Mouse (Mus musculus) limb, embryonic 10.5 days (tissue): Measurements from ENCODE around the gene Pphln1. TPM values are rescaled to one million over a fixed set of nuclear protein-coding genes. Genes with fewer than 3 reads are reported as not detected.
"Not testable (repeated sequence)": the region's sequence is repeated elsewhere in the genome, so short reads cannot be mapped to it uniquely, and the experiment has no call there.

ENCODE experiments used
- DNase-seq: peaks from one replicate; pipeline ENCODE4 v3.0.0-alpha.2; 2017; ENCODE audit warnings: low spot score
- H3K27ac ChIP-seq: fragments of 300-500 bp; sonication (generic); 2 replicates; pipeline ENCODE4 v1.5.1; 2016; ENCODE audit warnings: mild to moderate bottlenecking
- H3K27me3 ChIP-seq: fragments of 300-500 bp; sonication (generic); 2 replicates; pipeline ENCODE4 v1.6.1; 2016; ENCODE audit warnings: low read depth, mild to moderate bottlenecking; ENCODE audit not compliant: poor library complexity, severe bottlenecking
- H3K36me3 ChIP-seq: fragments of 300-500 bp; sonication (generic); 2 replicates; pipeline ENCODE4 v1.6.1; 2016; ENCODE audit warnings: mild to moderate bottlenecking, moderate library complexity
- H3K4me1 ChIP-seq: fragments of 300-500 bp; sonication (generic); 2 replicates; pipeline ENCODE4 v1.6.1; 2016
- H3K4me3 ChIP-seq: fragments of 300-500 bp; sonication (generic); 2 replicates; pipeline ENCODE4 v1.5.1; 2016; ENCODE audit warnings: mild to moderate bottlenecking, moderate library complexity
- H3K9me3 ChIP-seq: fragments of 300-500 bp; sonication (generic); replicated peaks from 2 replicates; pipeline ENCODE4 v1.6.1; 2016; ENCODE audit warnings: mild to moderate bottlenecking
- WGBS: fragments of 180-500 bp; shearing (Covaris S2); methylation state at CpG from one replicate; pipeline ENCODE4 v1.1.7; 2016; 5-methylcytosine and 5-hydroxymethylcytosine counted together
- polyA plus RNA-seq: library from polyadenylated mRNA; unstranded; fragments of >200 nt; fragmentation: Nextera tagmentation; extraction: Ambion mirVana; gene quantifications from 2 replicates; pipeline ENCODE4 v1.2.1, GENCODE M21; 2016

Gene Pphln1
- polyA plus RNA-seq = 96.2 and 99.3 TPM in 2 replicates

DNA sequence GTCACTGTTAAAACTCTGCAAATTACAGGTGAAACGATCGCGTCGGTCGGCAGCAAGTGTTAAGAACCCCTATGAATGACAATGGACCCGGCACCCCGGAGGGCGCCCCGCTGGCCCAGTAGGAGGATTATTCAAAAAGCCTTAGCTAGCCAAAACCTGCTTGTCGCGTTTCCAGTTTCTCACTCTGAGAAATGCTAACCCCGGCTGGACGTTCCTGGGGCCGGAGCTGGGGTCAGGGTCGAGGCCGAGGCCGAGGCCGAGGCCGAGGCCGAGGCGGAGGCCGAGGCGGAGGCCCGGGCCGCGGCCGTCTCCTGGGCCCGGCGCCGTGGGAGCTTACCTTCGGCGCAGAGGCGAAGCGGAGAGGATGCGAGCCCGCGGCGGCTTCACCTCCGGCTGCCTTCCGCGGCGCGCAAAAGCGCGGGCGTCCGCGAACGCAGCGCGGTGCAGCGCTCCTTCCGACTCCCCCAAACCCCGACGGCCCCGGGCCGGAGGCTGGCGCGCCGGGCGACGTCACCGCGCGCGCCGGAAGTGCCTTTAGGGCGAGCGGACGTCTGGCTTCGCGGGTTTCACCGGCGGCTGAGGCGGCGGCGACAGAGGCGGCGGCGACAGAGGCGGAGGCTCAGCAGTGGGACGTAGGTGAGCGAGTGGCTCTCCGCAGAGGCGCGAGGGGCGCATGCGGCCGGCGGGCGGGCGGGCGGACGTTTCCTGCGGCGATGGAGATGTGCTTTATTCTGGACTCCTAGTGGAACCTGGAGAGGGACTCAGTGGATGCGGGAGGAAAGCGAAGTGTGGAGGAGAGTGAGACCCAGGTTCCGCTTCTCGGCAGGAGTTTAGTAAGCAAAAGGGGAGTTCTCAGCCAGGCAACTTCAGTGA lies at the start of gene Pphln1, which contains the start of gene Zcrb1:
TSS of gene Pphln1 (plus strand) at position 525 of the 873 bp plus-strand sequence.
TSS of gene Zcrb1 (minus strand) at position 509 of the 873 bp plus-strand sequence.
- DNase-seq = peak; percentile 93
- H3K27ac ChIP-seq = peak within 1 kb of the TSS; percentile 96
- WGBS = under 1% methylated on average over 97 of the region's 100 CpGs
- H3K36me3 ChIP-seq = peaks cover 45% of the 10 kb centered on the region
- H3K4me3 ChIP-seq = peak within 1 kb of the TSS; percentile 94
- H3K27me3 ChIP-seq = no peaks in the 10 kb centered on the region
- peaks cover 29% of the 10 kb centered on the region for H3K4me1 ChIP-seq
- H3K9me3 ChIP-seq = no peaks in the 10 kb centered on the region

DNA sequence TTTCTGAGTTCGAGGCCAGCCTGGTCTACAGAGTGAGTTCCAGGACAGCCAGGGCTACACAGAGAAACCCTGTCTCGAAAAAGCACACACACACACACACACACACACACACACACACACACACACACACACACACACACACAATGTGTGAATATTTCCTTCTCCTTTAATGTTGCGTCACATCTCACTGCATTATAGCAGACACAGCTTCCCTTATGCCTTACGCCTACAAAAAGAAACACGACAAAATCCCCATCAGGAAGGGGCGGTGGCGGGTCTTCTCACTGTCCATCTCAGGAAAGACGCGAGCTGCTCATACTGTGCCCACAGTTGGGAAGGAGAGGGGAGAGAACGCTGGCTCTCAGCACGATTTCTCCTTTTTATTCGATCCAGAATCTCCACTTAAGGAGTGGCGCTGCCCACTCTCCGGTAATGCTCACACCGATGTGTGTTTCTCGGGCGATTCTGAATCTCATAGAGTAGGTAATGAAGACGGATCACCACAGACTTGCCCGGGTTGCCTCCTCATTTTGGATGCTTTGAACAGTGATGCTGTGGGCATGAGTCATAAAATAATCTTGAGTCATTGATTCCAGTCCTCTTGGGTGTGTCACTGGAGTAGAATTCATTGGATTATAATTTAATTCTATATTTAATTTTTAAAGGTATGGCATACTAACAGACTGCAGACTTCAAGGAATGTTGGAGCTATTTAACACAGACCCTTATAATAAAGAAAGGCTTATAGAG lies 39.6 kb upstream of the Pphln1 start:
- H3K4me3 ChIP-seq = no peak overlapping the region
- H3K4me1 ChIP-seq = no peaks in the 10 kb centered on the region
- no peak for DNase-seq
- H3K36me3 ChIP-seq = no peaks in the 10 kb centered on the region
- H3K27me3 ChIP-seq = no peaks in the 10 kb centered on the region
- H3K27ac ChIP-seq = no peak overlapping the region
- H3K9me3 ChIP-seq = no peaks in the 10 kb centered on the region
- 92% methylated on average over 19 of the region's 19 CpGs for WGBS

DNA sequence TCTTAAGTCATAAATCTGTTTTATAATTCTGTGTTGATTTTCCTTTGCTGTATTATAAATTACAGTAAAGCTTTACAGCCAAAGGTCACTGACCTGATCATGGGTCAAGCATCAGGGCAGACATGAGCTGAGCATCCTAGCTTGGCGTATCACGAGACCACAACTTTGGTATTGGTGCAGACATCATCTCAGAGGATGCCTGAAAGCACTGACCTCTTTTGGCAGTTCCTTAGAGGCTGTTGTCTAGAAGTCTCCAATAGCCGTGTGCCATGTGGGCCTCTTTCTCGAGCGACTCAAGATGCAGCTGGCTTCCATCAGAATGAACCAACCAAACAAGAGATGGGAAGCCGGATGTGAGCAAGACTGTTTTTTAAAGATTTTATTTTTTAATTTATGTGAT lies 32.6 kb upstream of the Pphln1 start:
- WGBS = 90% methylated on average over 6 of the region's 6 CpGs
- Histone ChIP-seq H3K27me3 (no peaks in the 10 kb centered on the region), H3K9me3 (no peaks in the 10 kb centered on the region), H3K4me3 (no peak overlapping the region), H3K27ac (no peak overlapping the region), H3K36me3 (no peaks in the 10 kb centered on the region), H3K4me1 (0 out of 2 replicates have a peak, but pooled peaks cover 2% of the 10 kb centered on the region)
- no peak for DNase-seq

DNA sequence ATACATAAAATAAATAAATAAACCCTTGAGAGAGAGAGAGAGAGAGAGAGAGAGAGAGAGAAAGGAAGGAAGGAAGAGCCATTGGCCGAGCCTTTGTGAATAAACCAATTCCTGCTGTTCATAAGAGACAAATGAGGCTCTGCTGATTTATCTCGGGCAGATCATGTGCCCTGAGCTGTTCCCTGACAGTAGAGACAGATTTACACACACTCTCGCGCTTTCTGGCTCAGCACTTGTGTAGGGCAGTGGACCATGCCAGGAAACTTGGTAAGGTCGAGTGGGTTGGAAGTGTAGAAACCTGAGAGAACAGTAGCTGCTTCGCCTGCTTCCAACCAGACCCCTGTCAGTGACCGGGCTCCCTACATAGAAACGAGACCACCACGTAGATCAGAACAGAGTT lies 29.6 kb upstream of the Pphln1 start:
- WGBS = 57% methylated on average over 9 of the region's 9 CpGs
- 0 out of 2 replicates have a peak, but pooled peaks cover 2% of the 10 kb centered on the region for H3K4me1 ChIP-seq
- H3K27me3 ChIP-seq = no peaks in the 10 kb centered on the region
- no peak overlapping the region for H3K4me3 ChIP-seq
- no peak for DNase-seq
- no peaks in the 10 kb centered on the region for H3K9me3 ChIP-seq
- H3K36me3 ChIP-seq = no peaks in the 10 kb centered on the region
- H3K27ac ChIP-seq = no peak overlapping the region

DNA sequence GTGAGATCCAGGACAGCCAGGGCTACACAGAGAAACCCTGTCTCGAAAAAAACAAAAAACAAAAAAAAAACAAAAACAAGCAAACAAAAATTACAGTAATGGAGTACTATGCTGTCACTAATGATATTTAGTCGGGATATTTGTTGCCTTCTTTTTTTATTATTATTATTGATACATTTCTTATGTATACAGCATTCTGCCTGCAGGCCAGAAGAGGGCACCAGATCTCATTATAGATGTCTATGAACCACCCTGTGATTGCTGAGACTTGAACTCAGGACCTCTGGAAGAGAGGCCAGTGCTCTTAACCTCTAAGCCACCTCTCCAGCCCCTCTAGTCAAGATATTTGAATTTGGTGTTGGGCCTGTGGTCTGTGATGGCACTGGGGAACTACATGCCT lies 26.3 kb upstream of the Pphln1 start:
- no peaks in the 10 kb centered on the region for H3K36me3 ChIP-seq
- no peak overlapping the region for H3K4me3 ChIP-seq
- no peaks in the 10 kb centered on the region for H3K9me3 ChIP-seq
- H3K27ac ChIP-seq = no peak overlapping the region
- H3K27me3 ChIP-seq = no peaks in the 10 kb centered on the region
- WGBS = 88% methylated on average over 2 of the region's 2 CpGs
- H3K4me1 ChIP-seq = 0 out of 2 replicates have a peak, but pooled peaks cover 2% of the 10 kb centered on the region
- no peak for DNase-seq

DNA sequence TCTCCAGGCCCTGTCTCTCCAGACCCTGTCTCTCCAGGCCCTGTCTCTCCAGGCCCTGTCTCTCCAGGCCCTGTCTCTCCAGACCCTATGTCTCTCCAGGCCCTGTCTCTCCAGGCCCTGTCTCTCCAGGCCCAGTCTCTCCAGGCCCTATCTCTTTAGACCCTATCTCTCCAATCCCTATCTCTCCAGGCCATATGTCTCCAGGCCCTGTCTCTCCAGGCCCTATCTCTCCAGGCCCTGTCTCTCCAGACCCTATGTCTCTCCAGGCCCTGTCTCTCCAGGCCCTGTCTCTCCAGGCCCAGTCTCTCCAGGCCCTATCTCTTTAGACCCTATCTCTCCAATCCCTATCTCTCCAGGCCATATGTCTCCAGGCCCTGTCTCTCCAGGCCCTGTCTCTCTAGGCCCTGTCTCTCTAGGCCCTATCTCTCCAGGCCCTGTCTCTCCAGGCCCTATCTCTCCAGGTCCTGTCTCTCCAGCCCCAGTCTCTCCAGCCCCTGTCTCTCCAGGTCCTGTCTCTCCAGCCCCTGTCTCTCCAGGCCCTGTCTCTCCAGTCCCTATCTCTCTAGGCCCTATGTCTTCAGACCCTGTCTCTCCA lies 25.5 kb upstream of the Pphln1 start:
- H3K36me3 ChIP-seq, H3K27ac ChIP-seq, H3K4me3 ChIP-seq, H3K4me1 ChIP-seq, H3K9me3 ChIP-seq, H3K27me3 ChIP-seq, DNase-seq: not testable (repeated sequence)

DNA sequence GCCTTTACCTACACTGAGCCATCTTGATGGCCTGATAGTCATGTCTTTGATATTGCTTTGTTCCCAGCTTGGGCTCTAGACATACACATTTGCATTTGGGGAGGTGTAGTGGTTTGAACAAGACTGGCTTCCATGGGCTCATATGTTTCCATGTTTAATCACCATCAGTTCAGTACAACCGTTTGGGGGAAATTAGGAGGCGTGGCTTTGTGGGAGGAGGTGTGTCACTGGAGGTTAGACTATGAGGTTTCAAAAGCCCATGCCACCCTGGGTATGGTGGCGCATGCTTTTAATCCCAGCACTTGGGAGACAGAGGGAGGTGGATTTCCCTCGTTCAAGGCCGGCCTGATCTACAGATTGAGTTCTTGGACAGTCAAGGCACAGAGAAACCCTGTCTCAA lies 22.5 kb upstream of the Pphln1 start:
- DNase-seq = no peak
- Histone ChIP-seq H3K4me3 (no peak overlapping the region), H3K27me3 (no peaks in the 10 kb centered on the region), H3K4me1 (0 out of 2 replicates have a peak, but pooled peaks cover 2% of the 10 kb centered on the region), H3K9me3 (no peaks in the 10 kb centered on the region), H3K36me3 (no peaks in the 10 kb centered on the region), H3K27ac (no peak overlapping the region)
- 94% methylated on average over 5 of the region's 5 CpGs for WGBS

DNA sequence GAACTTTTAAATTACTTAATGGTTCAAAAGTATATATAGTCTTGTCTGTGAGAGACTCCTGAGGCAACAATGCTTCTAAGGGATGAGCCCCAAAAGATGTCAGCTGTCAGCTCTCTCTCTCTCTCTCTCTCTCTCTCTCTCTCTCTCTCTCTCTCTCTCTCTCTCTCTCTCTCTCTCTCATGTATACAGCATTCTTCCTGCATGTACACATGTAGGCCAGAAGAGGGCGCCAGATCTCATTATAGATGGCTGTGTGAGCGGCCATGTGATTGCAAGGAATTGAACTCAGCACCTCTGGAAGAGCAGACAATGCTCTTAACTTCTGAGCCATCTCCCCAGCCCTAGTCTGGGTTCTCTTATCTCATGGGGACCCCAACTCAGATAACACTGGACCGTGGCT lies 19.0 kb upstream of the Pphln1 start:
- Histone ChIP-seq H3K27ac (no peak overlapping the region), H3K4me3 (no peak overlapping the region), H3K27me3 (no peaks in the 10 kb centered on the region), H3K9me3 (no peaks in the 10 kb centered on the region), H3K36me3 (peaks cover 7% of the 10 kb centered on the region), H3K4me1 (0 out of 2 replicates have a peak, but pooled peaks cover 2% of the 10 kb centered on the region)
- 76% methylated on average over 3 of the region's 3 CpGs for WGBS
- no peak for DNase-seq

DNA sequence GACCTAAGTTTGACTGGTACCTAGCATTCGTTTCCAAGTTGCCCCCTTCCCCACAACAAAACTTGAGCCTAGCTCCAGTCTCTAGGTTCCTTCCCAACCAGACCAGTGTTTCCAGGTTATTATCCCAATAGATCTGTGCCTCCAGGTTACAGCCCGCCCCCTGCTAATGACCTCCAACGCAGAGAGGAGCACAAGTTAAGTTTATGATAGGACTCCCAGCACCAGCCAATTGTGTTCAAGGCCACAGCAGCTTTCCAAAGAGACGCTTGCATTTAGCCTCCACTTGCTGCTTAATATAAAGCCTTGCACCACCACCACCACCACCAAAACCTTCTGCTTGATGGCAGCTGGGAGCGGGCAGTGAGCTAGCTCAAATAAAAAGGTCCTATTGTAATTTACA lies 16.8 kb upstream of the Pphln1 start:
- 55% methylated on average over 5 of the region's 5 CpGs for WGBS

DNA sequence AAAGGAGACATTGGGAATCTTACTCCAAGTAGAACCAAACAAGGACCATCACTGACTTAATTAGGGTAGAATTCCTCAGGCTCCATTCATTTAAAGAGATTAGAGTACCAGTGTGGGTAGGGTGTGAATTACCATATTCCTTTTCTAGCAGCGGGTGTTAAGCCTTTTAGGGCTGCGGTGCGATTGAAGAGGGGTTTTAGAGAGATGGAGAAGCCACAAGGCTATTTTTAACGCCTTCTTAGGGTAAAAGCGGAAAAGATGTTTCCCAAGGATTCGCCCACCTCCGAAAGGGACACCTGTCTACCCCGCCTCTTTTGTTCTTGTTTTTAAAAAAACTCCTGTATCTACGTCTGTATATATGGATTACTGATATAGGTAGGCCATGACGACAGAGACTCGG lies 881 bp upstream of the Pphln1 start:
- H3K4me3 ChIP-seq = peak overlapping the region; percentile 94
- DNase-seq = no peak
- H3K4me1 ChIP-seq = peaks cover 29% of the 10 kb centered on the region
- under 1% methylated on average over 11 of the region's 11 CpGs for WGBS
- H3K27me3 ChIP-seq = no peaks in the 10 kb centered on the region
- peak overlapping the region; percentile 34; the same call in 1 of the 2 replicates for H3K27ac ChIP-seq
- H3K36me3 ChIP-seq = peaks cover 53% of the 10 kb centered on the region
- H3K9me3 ChIP-seq = no peaks in the 10 kb centered on the region

More for the DNA sequence above, 16.8 kb upstream of the Pphln1 start:
- Histone ChIP-seq H3K4me3 (no peak overlapping the region), H3K4me1 (0 out of 2 replicates have a peak, but pooled peaks cover 2% of the 10 kb centered on the region), H3K9me3 (no peaks in the 10 kb centered on the region), H3K27me3 (no peaks in the 10 kb centered on the region), H3K36me3 (peaks cover 26% of the 10 kb centered on the region), H3K27ac (no peak overlapping the region)
- no peak for DNase-seq

DNA sequence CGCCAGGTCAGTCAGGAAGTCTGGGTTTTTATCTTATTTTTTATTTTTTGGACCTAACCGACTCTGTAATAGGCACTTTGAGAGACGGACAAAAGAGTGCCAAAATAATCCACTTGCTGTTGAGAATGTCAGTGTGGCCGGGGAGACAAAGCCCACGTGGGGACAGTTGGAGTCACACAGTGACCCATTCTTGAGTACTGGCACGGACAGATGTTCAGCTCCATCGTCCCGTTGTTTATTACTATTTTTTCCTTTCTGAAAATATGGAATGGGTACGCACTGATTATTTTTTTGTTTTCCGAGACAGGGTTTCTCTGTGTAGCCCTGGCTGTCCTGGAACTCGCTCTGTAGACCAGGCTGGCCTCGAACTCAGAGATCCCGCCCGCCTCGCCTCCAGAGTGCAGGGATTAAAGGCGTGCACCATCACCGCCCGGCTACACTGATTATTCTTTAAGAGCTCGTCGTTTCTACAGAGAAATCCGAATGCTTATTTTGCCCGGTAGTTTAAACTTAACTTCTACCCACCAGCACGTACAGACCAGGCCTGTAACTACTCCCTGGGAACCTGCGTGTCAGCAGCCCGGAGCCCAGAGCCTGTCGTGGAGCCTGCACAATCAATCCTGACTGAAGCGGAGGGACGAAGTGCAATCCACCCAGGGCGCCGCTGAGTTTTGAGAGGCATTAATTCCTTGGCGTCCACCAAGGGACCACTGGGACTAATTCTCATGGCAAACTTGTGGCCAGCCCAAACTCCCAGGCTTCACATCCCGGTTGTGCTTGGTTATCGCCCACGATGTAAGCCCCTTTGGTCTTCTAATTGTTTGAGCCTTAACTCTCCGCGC lies 770 bp downstream of the Pphln1 start:
- H3K36me3 ChIP-seq = peaks cover 40% of the 10 kb centered on the region
- peak overlapping the region; percentile 94 for H3K4me3 ChIP-seq
- no peaks in the 10 kb centered on the region for H3K9me3 ChIP-seq
- H3K4me1 ChIP-seq = peaks cover 29% of the 10 kb centered on the region
- peak; percentile 53 for DNase-seq
- under 1% methylated on average over 36 of the region's 36 CpGs for WGBS
- H3K27me3 ChIP-seq = no peaks in the 10 kb centered on the region
- peak overlapping the region; percentile 96 for H3K27ac ChIP-seq

DNA sequence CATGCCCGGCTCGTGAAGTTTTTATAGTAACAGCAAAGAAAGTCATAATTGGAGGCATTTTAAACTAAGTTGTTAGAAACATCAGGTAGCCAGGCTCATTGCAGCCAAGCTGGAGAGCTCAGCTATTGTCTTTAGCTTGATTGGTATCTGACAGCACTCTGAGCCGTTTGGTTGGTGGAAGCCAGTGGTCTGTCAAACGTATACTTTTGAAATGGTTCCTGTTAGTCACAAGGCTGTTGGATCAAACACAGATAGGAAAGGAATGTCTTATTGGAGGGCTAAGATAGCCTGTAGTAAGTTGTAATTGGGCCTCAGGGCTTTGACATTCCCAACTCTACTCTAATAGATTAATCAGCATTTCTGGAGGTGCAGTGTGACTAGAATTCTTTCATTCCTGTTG lies 3.3 kb downstream of the Pphln1 start:
- H3K27me3 ChIP-seq = no peaks in the 10 kb centered on the region
- H3K4me3 ChIP-seq = no peak overlapping the region
- H3K9me3 ChIP-seq = no peaks in the 10 kb centered on the region
- DNase-seq = no peak
- WGBS = 78% methylated on average over 4 of the region's 4 CpGs
- no peak overlapping the region for H3K27ac ChIP-seq
- H3K36me3 ChIP-seq = peaks cover 31% of the 10 kb centered on the region
- peaks cover 27% of the 10 kb centered on the region for H3K4me1 ChIP-seq
